Mouse (Mus musculus) embryonic fibroblast, embryonic 13.5 days (primary cell): ENCODE measurements at regions not wholly inside any gene's neighbourhood (a gene's known extent, or its start where the extent isn't known, plus 50 kb on each side); places are given as distances from the start of the nearest gene placed in this dataset.

Experiments
- H3K27ac ChIP-seq: 2 replicates; pipeline ENCODE4 v1.5.1; 2012; ENCODE audit warnings: low read length, control low read depth, inconsistent platforms; ENCODE audit not compliant: insufficient read depth
- H3K4me1 ChIP-seq: 2 replicates; pipeline ENCODE4 v1.6.1; 2011; ENCODE audit warnings: low read length; ENCODE audit not compliant: control insufficient read depth, insufficient read depth
- H3K4me3 ChIP-seq: 2 replicates; pipeline ENCODE4 v1.5.1; 2011; ENCODE audit warnings: mild to moderate bottlenecking, control low read depth, low read length; ENCODE audit not compliant: insufficient read depth
- CTCF ChIP-seq: IDR thresholded peaks from 2 replicates; pipeline ENCODE4 v1.5.1; 2011; ENCODE audit warnings: mild to moderate bottlenecking, control low read depth, low read length, moderate library complexity, borderline replicate concordance; ENCODE audit not compliant: insufficient read depth
- POLR2A ChIP-seq: IDR thresholded peaks from 2 replicates; pipeline ENCODE4 v1.6.1; 2011; ENCODE audit warnings: low read depth, mild to moderate bottlenecking, control low read depth, low read length, moderate library complexity

- Histone ChIP-seq H3K4me1 (no peaks in the 10 kb centered on the region), H3K4me3 (no peak overlapping the region), H3K27ac (no peak overlapping the region)
- no peak for TF ChIP-seq POLR2A
- no peak for TF ChIP-seq CTCF
Observed at GRCm38 (mm10) chr15:50408985-50409384, 3475.7 kb upstream of the Gm7489 start.

DNA sequence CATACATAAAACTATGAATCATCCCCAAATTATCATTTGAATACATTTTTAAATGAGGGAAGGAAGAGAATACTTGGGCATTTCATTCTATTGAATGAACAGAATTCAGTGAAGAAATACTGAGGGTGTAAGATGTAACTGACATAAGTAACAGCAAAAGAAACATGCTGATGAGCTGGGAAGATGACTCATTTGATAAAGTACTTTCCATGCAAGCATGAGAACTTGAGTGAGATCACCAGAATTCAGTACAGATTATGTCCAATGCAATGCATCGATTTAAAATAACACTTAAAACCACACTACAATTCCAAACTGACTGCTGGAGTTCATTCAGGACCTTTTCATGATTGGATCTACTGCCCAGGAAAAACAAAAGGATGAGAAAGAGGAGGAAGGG lies 3467.1 kb upstream of the Gm7489 start:
- H3K4me1 ChIP-seq = no peaks in the 10 kb centered on the region
- no peak overlapping the region for H3K27ac ChIP-seq
- TF ChIP-seq CTCF = no peak
- no peak for TF ChIP-seq POLR2A
- no peak overlapping the region for H3K4me3 ChIP-seq

- Histone ChIP-seq H3K27ac (no peak overlapping the region), H3K4me1 (no peaks in the 10 kb centered on the region), H3K4me3 (no peak overlapping the region)
- no peak for TF ChIP-seq CTCF
- no peak for TF ChIP-seq POLR2A
Observed at GRCm38 (mm10) chr15:50423082-50423665, 3461.5 kb upstream of the Gm7489 start.

DNA sequence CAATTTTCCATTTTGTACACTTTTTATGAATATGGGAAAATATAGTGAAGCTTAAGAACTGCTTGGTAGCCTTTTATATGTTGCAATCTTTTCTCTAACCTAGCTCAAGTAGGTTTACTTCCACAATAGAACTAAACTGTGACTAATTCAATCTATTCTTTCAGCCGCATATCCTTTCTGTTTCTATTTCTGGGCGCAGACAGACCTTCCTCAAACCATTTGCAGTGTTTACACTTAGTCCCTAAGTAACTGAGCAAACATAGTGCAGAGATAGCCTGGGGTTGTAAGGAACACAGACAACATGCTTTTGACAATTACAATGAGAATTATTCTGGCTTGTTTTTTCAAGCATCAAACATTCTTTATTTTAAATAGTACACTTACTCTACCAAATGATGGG lies 3435.1 kb upstream of the Gm7489 start:
- TF ChIP-seq CTCF (no peak), POLR2A (no peak)
- Histone ChIP-seq H3K27ac (no peak overlapping the region), H3K4me3 (no peak overlapping the region), H3K4me1 (no peaks in the 10 kb centered on the region)

- no peaks in the 10 kb centered on the region for H3K4me1 ChIP-seq
- no peak overlapping the region for H3K27ac ChIP-seq
- H3K4me3 ChIP-seq = no peak overlapping the region
Observed at GRCm38 (mm10) chr15:50472626-50473025, 3412.1 kb upstream of the Gm7489 start.

DNA sequence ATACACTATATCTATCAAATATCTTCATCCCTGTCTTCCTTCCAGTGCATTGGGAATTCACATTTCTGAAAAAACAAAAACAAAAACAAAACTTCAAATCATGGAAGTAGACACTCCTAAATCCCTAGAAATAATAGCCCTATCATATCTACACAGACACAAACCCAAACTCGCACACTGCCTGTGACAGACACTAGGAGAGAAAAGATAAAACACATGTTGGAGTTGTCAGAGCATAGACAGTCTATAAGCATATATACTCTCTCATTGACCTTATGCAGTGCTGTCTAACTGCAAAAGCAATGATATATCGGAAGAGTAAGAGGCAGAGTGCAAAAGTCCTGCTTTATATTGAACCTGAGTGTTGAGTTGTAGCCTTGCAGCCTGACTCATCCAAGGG lies 3386.0 kb upstream of the Gm7489 start:
- no peaks in the 10 kb centered on the region for H3K4me1 ChIP-seq
- TF ChIP-seq CTCF (no peak), POLR2A (no peak)
- no peak overlapping the region for H3K4me3 ChIP-seq
- no peak overlapping the region for H3K27ac ChIP-seq

More at GRCm38 (mm10) chr15:50472626-50473025, 3412.1 kb upstream of the Gm7489 start:
- no peak for TF ChIP-seq CTCF
- no peak for TF ChIP-seq POLR2A

- Histone ChIP-seq H3K4me3 (no peak overlapping the region), H3K27ac (no peak overlapping the region), H3K4me1 (no peaks in the 10 kb centered on the region)
- TF ChIP-seq CTCF (no peak), POLR2A (no peak)
Observed at GRCm38 (mm10) chr15:50507999-50508624, 3376.6 kb upstream of the Gm7489 start.

DNA sequence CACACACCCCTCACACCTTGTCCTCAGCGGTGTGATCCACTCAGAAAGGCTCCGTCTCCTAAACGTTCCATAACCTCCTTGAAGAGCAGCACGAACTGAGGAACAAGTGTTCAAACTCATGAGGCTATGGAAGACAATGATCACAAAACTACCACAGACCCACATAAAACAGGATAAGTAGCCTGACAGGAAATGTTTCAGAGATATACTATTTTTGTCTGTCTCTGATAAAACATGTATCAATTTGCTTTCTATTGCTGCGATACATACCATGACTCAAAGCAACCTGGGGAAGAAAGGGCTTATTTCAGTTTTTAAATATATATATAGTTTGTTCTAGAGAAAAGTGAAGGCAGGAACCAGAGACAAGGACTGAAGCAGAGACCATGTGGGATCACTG lies 3371.7 kb upstream of the Gm7489 start:
- TF ChIP-seq POLR2A = no peak
- no peak for TF ChIP-seq CTCF
- H3K27ac ChIP-seq = no peak overlapping the region
- no peaks in the 10 kb centered on the region for H3K4me1 ChIP-seq
- no peak overlapping the region for H3K4me3 ChIP-seq

GRCm38 (mm10) chr15:50524841-50525240 lies 3359.9 kb upstream of the Gm7489 start:
- no peak for TF ChIP-seq POLR2A
- no peak for TF ChIP-seq CTCF
- H3K27ac ChIP-seq = no peak overlapping the region
- no peak overlapping the region for H3K4me3 ChIP-seq
- no peaks in the 10 kb centered on the region for H3K4me1 ChIP-seq

- Histone ChIP-seq H3K27ac (no peak overlapping the region), H3K4me1 (no peaks in the 10 kb centered on the region), H3K4me3 (no peak overlapping the region)
- TF ChIP-seq POLR2A (no peak), CTCF (no peak)
Observed at GRCm38 (mm10) chr15:50534490-50534889, 3350.2 kb upstream of the Gm7489 start.

DNA sequence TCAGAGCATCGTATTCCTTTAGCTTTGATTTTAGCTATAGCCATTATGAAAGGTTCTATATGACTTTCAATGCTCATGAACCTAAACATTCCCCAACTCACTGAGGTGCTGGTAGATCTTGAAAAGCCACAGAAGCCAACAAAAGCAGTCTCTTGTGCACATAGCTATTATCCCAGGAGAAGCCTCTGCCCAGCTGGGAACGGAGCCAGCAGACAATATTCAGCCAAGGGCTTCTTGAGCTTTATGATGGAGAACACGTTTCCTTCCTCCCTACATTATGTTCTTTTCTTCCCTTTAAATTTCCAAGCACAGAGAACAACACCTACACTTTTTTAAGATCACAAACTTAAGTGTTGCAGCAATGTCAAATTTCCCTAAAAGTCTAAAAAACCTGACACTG lies 3321.1 kb upstream of the Gm7489 start:
- TF ChIP-seq CTCF (no peak), POLR2A (no peak)
- no peak overlapping the region for H3K4me3 ChIP-seq
- no peak overlapping the region for H3K27ac ChIP-seq
- no peaks in the 10 kb centered on the region for H3K4me1 ChIP-seq
